Mouse (Mus musculus): ENCODE results near the gene Adh4.
A peak's percentile ranks its signal among the peaks of the same experiment; 100 is the strongest.
"Not testable (repeated sequence)": the region's sequence is repeated elsewhere in the genome, so short reads cannot be mapped to it uniquely, and the experiment has no call there.

Gene Adh4

GRCm38 (mm10) chr3:138415121-138415690 lies at the start of gene Adh4:
Gene Adh4 (plus strand): TSS chr3:138415466.
- DNase-seq (ENCODE audit: low read depth, low spot score), result no peak

- DNase-seq (ENCODE audit: low read depth, low spot score), result no peak
These were observed 49.1 kb upstream of the Adh4 start for GRCm38 (mm10) chr3:138366181-138366580.

GRCm38 (mm10) chr3:138369546-138369945 lies 45.7 kb upstream of the Adh4 start:
- DNase-seq (ENCODE audit: low read depth, low spot score), result no peak

- not testable (repeated sequence) for DNase-seq (ENCODE audit: low read depth, low spot score)
These were observed 45.0 kb upstream of the Adh4 start for GRCm38 (mm10) chr3:138370289-138370688.

GRCm38 (mm10) chr3:138373920-138374319 lies 41.3 kb upstream of the Adh4 start:
- no peak for DNase-seq (ENCODE audit: low read depth, low spot score)

GRCm38 (mm10) chr3:138375148-138375547 lies 40.1 kb upstream of the Adh4 start:
- no peak for DNase-seq (ENCODE audit: low read depth, low spot score)

GRCm38 (mm10) chr3:138381133-138381532 lies 34.1 kb upstream of the Adh4 start:
- no peak for DNase-seq (ENCODE audit: low read depth, low spot score)

- DNase-seq (ENCODE audit: low read depth, low spot score), result no peak
These were observed 28.1 kb upstream of the Adh4 start for GRCm38 (mm10) chr3:138387155-138387554.

GRCm38 (mm10) chr3:138404872-138405271 lies 10.4 kb upstream of the Adh4 start:
- DNase-seq (ENCODE audit: low read depth, low spot score), result no peak

- DNase-seq (ENCODE audit: low read depth, low spot score), result peak; percentile 26
These were observed 9.9 kb upstream of the Adh4 start for GRCm38 (mm10) chr3:138405341-138405740.

GRCm38 (mm10) chr3:138405840-138406239 lies 9.4 kb upstream of the Adh4 start:
- no peak for DNase-seq (ENCODE audit: low read depth, low spot score)

- no peak for DNase-seq (ENCODE audit: low read depth, low spot score)
These were observed 7.3 kb upstream of the Adh4 start for GRCm38 (mm10) chr3:138407920-138408319.

GRCm38 (mm10) chr3:138409585-138409984 lies 5.7 kb upstream of the Adh4 start:
- no peak for DNase-seq (ENCODE audit: low read depth, low spot score)

- DNase-seq (ENCODE audit: low read depth, low spot score), result no peak
These were observed 5.1 kb upstream of the Adh4 start for GRCm38 (mm10) chr3:138410211-138410610.

GRCm38 (mm10) chr3:138419369-138419768 lies 4.1 kb downstream of the Adh4 start:
- no peak for DNase-seq (ENCODE audit: low read depth, low spot score)

GRCm38 (mm10) chr3:138420385-138420784 lies 5.1 kb downstream of the Adh4 start:
- DNase-seq (ENCODE audit: low read depth, low spot score), result no peak

- no peak for DNase-seq (ENCODE audit: low read depth, low spot score)
These were observed 8.4 kb downstream of the Adh4 start for GRCm38 (mm10) chr3:138423664-138424063.

GRCm38 (mm10) chr3:138424247-138424646 lies 9.0 kb downstream of the Adh4 start:
- no peak for DNase-seq (ENCODE audit: low read depth, low spot score)

- no peak for DNase-seq (ENCODE audit: low read depth, low spot score)
These were observed 15.2 kb downstream of the Adh4 start for GRCm38 (mm10) chr3:138430360-138430976.

- DNase-seq (ENCODE audit: low read depth, low spot score), result no peak
These were observed 16.6 kb downstream of the Adh4 start for GRCm38 (mm10) chr3:138431835-138432234.

- DNase-seq (ENCODE audit: low read depth, low spot score), result peak; percentile 69
These were observed 23.4 kb downstream of the Adh4 start for GRCm38 (mm10) chr3:138438716-138439115.

GRCm38 (mm10) chr3:138442203-138442602 lies 26.9 kb downstream of the Adh4 start:
- no peak for DNase-seq (ENCODE audit: low read depth, low spot score)

GRCm38 (mm10) chr3:138442612-138443464 lies 27.6 kb downstream of the Adh4 start, which contains the start of gene Adh5:
Gene Adh5 (plus strand): TSS chr3:138443093.
- peak; percentile 92 for DNase-seq (ENCODE audit: low read depth, low spot score)
